ENCODE assay signal across 22 mouse cellular contexts in the genomic region with DNA sequence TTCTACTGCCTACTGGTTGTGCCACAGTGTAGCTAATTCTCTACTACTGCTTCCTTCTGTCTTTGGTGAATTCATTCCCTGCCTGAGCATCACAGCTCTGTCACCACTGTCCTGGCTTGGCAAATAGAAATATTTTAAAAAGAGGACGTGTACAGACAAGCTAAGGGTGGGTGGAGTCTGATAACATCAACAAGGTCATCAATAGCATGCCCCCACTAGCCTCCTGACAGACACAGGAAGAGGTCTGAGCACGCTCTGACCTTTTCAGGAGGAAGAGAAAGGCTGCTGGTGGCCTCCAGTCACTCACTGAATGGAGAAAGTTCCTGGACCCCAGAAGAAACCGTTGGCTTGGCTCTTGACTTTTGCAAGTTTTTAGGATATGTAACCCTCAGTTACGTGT. TPM values are rescaled to one million over a fixed set of nuclear protein-coding genes. Genes with fewer than 3 reads are reported as not detected.
DNase-seq lines count a peak whose midpoint lies in the region; ATAC-seq and TF ChIP-seq lines count a peak whose summit lies in the region.
"Had no signal": no experiment of that assay in that cellular context is flagged by ENCODE, and none has a peak within 500 bp of the region (broad histone marks: within the 10 kb centered on the region; RNA-seq: fewer than 3 reads in every experiment).

No protein-coding gene starts in this region.

- H3K27ac ChIP-seq in heart, embryonic 10.5 days = peak overlapping the region; percentile 64; the same call in 1 of the 2 replicates
- peak overlapping the region; percentile 100 for H3K27ac ChIP-seq in liver, embryonic 14.5 days
- no peak overlapping the region for H3K27ac ChIP-seq in left cerebral cortex, adult 2 months
- H3K27ac ChIP-seq: forebrain, embryonic 12.5 days; heart, embryonic 15.5 days had no signal

- DNase-seq in heart, embryonic 10.5 days (ENCODE audit: low spot score) = peak; percentile 41
- DNase-seq in heart, adult 11 months = no peak
- peak; percentile 11 to 35 for DNase-seq in urinary bladder, postnatal 36 days (ENCODE audit: low spot score in 2 of 2)
- DNase-seq in urinary bladder, postnatal 25 days (ENCODE audit: low spot score) = no peak
- DNase-seq in liver, embryonic 14.5 days (ENCODE audit: low read depth in 3 of 3, low spot score in 3 of 3) = no peak
- no peak for DNase-seq in left cerebral cortex, adult 2 months (ENCODE audit: extremely low spot score in 1 of 2, low spot score in 2 of 2)
- no peak for DNase-seq in right cerebral cortex, adult 18-20 months
- DNase-seq: adrenal gland, postnatal 10 days; B cell, adult 2 months; cerebellum, adult 11-12 months; cerebellum, postnatal 36 days; gastrocnemius, postnatal 14 days; kidney, adult 9 months; spleen, adult 18-20 months; thymus, adult 18-20 months had no signal

- H3K27me3 ChIP-seq in heart, embryonic 10.5 days (ENCODE audit: insufficient read depth, poor library complexity, severe bottlenecking) = no peaks in the 10 kb centered on the region
- H3K27me3 ChIP-seq in liver, embryonic 14.5 days (ENCODE audit: control insufficient read depth, insufficient read depth, low read length) = no peaks in the 10 kb centered on the region
- H3K27me3 ChIP-seq: embryonic facial prominence, embryonic 13.5 days; forebrain, embryonic 12.5 days; heart, embryonic 15.5 days had no signal

- no peak overlapping the region for H3K4me3 ChIP-seq in heart, embryonic 10.5 days
- peak overlapping the region; percentile 86 for H3K4me3 ChIP-seq in liver, embryonic 14.5 days (ENCODE audit: insufficient read depth in 1 of 2, low read depth in 2 of 2, low read length in 2 of 2)
- H3K4me3 ChIP-seq in left cerebral cortex, adult 2 months = no peak overlapping the region
- H3K4me3 ChIP-seq: embryonic facial prominence, embryonic 13.5 days; forebrain, embryonic 12.5 days; heart, embryonic 15.5 days had no signal

- no peak for TF ChIP-seq CTCF in liver, embryonic 14.5 days (IDR thresholded peaks at IDR 0.05; ENCODE audit: low read depth)
- TF ChIP-seq CTCF in left cerebral cortex, adult 2 months (IDR thresholded peaks at IDR 0.05) = no peak

- H3K4me2 ChIP-seq in liver, embryonic 14.5 days (ENCODE audit: low read depth) = peak overlapping the region; percentile 62
- H3K4me2 ChIP-seq: embryonic facial prominence, embryonic 13.5 days; forebrain, embryonic 12.5 days; heart, embryonic 15.5 days; lung, embryonic 14.5 days had no signal

- intact Hi-C loops in left cerebral cortex, adult 2 months (cut with DNase I) = no loop called here

- peak overlapping the region; percentile 100 for H3K9ac ChIP-seq in liver, embryonic 14.5 days (replicated peaks)
- H3K9ac ChIP-seq: embryonic facial prominence, embryonic 13.5 days; forebrain, embryonic 12.5 days; heart, embryonic 15.5 days; lung, embryonic 14.5 days had no signal

- WGBS in heart, embryonic 10.5 days = 48% methylated on average over 4 of the region's 4 CpGs
- 34% methylated on average over 4 of the region's 4 CpGs for WGBS in liver, embryonic 14.5 days (ENCODE audit: insufficient replicate concordance)

- H3K36me3 ChIP-seq in heart, embryonic 10.5 days = no peaks in the 10 kb centered on the region
- peaks cover 15% of the 10 kb centered on the region for H3K36me3 ChIP-seq in liver, embryonic 14.5 days (replicated peaks; ENCODE audit: control insufficient read depth, insufficient read depth, low read depth)
- H3K36me3 ChIP-seq: embryonic facial prominence, embryonic 13.5 days; forebrain, embryonic 12.5 days; heart, embryonic 15.5 days had no signal

- no peaks in the 10 kb centered on the region for H3K9me3 ChIP-seq in heart, embryonic 10.5 days
- no peaks in the 10 kb centered on the region for H3K9me3 ChIP-seq in liver, embryonic 14.5 days (ENCODE audit: control insufficient read depth, low read length)
- H3K9me3 ChIP-seq: embryonic facial prominence, embryonic 13.5 days; forebrain, embryonic 12.5 days; heart, embryonic 15.5 days had no signal

- peaks cover 22% of the 10 kb centered on the region for H3K4me1 ChIP-seq in heart, embryonic 10.5 days
- peaks cover 31 to 41% of the 10 kb centered on the region in 2 experiments for H3K4me1 ChIP-seq in liver, embryonic 14.5 days (replicated peaks; ENCODE audit: control insufficient read depth in 2 of 2, insufficient read depth in 2 of 2, low read length in 1 of 2)
- H3K4me1 ChIP-seq: forebrain, embryonic 12.5 days had no signal

- TF ChIP-seq EP300 in liver, embryonic 14.5 days (IDR thresholded peaks at IDR 0.05; ENCODE audit: low read depth) = no peak

- no peak for ATAC-seq in liver, embryonic 14.5 days (ENCODE audit: insufficient read depth)
- ATAC-seq: inflammation-experienced regulatory T-cells, adult 6 months had no signal

RNA-seq across cellular contexts. Expression of a gene that starts 18.5 kb away (rescaled TPM):
- polyA plus RNA-seq in heart, embryonic 10.5 days (2016; fragmentation: Nextera tagmentation; extraction: Ambion mirVana) = 6.7 and 7.3 TPM in 2 replicates
- 32.4 and 42.2 TPM in 2 replicates for polyA plus RNA-seq in liver, embryonic 14.5 days (2012; rRNA removed)
- polyA plus RNA-seq in liver, embryonic 14.5 days (2014; fragmentation: Nextera tagmentation; extraction: Ambion mirVana) = 43.0 and 43.4 TPM in 2 replicates
- total RNA-seq in left cerebral cortex, adult 2 months (2021) = not detected
- polyA plus RNA-seq: inflammation-experienced regulatory T-cells, adult 6 months; stomach, embryonic 14.5 days had no signal

RNA-seq across cellular contexts. Expression of a gene that starts 18.6 kb away (rescaled TPM):
- polyA plus RNA-seq in heart, embryonic 10.5 days (2016; fragmentation: Nextera tagmentation; extraction: Ambion mirVana) = 56.6 and 62.6 TPM in 2 replicates
- polyA plus RNA-seq in liver, embryonic 14.5 days (2012; rRNA removed) = 25.9 and 43.3 TPM in 2 replicates
- 36.4 and 42.5 TPM in 2 replicates for polyA plus RNA-seq in liver, embryonic 14.5 days (2014; fragmentation: Nextera tagmentation; extraction: Ambion mirVana)
- 10 to 100 TPM; 20.0 to 23.1 TPM for total RNA-seq in left cerebral cortex, adult 2 months (2021)

RNA-seq across cellular contexts. Expression of a gene that starts 56.2 kb away (rescaled TPM):
- 32.8 and 314 TPM in 2 replicates for polyA plus RNA-seq in heart, embryonic 10.5 days (2016; fragmentation: Nextera tagmentation; extraction: Ambion mirVana)
- 1,880 and 2,444 TPM in 2 replicates for polyA plus RNA-seq in liver, embryonic 14.5 days (2012; rRNA removed)
- polyA plus RNA-seq in liver, embryonic 14.5 days (2014; fragmentation: Nextera tagmentation; extraction: Ambion mirVana) = 4,893 and 4,971 TPM in 2 replicates
- total RNA-seq in left cerebral cortex, adult 2 months (2021) = 100 to 1,000 TPM; 131 to 135 TPM

RNA-seq across cellular contexts. Expression of a gene that starts 56.3 kb away (rescaled TPM):
- polyA plus RNA-seq in heart, embryonic 10.5 days (2016; fragmentation: Nextera tagmentation; extraction: Ambion mirVana) = 0.90 TPM in 1 of 2 replicates, not detected in the other
- polyA plus RNA-seq in liver, embryonic 14.5 days (2012; rRNA removed) = 0.16 and 0.27 TPM in 2 replicates
- polyA plus RNA-seq in liver, embryonic 14.5 days (2014; fragmentation: Nextera tagmentation; extraction: Ambion mirVana) = 1.7 and 4.2 TPM in 2 replicates
- total RNA-seq in left cerebral cortex, adult 2 months (2021) = 10 to 100 TPM in 1 of 2 experiments, 1 to 10 TPM in 1; 8.5 to 11.7 TPM
- polyA plus RNA-seq: lung, embryonic 14.5 days; neural tube, embryonic 11.5 days; stomach, embryonic 14.5 days had no signal

Comparison
In these comparisons a context has a peak if more than half of its experiments do, and no peak if none do; other contexts are left out.
1. DNase-seq: peak in heart, embryonic 10.5 days (single experiment) and urinary bladder, postnatal 36 days (2 of 2); none in heart, adult 11 months (single experiment), urinary bladder, postnatal 25 days (single experiment), liver, embryonic 14.5 days (0 of 3), left cerebral cortex, adult 2 months (0 of 2) and right cerebral cortex, adult 18-20 months (single experiment).
2. H3K4me3 ChIP-seq: peak in liver, embryonic 14.5 days (2 of 2); none in heart, embryonic 10.5 days (single experiment) and left cerebral cortex, adult 2 months (single experiment).